Mouse (Mus musculus) lung, adult 2 months (tissue): ENCODE measurements around the gene Ctsw.

Experiments
- CTCF ChIP-seq: fragments of 200-500 bp; IDR thresholded peaks from 2 replicates; pipeline ENCODE4 v1.5.1; 2011; ENCODE audit warnings: mild to moderate bottlenecking, low read length, control low read depth; ENCODE audit not compliant: insufficient read depth
- POLR2A ChIP-seq: fragments of 200-500 bp; IDR thresholded peaks from 2 replicates; pipeline ENCODE4 v1.6.1; 2011; ENCODE audit warnings: low read depth, mild to moderate bottlenecking, control low read depth, low read length, borderline replicate concordance; ENCODE audit errors: extremely low read depth

DNA sequence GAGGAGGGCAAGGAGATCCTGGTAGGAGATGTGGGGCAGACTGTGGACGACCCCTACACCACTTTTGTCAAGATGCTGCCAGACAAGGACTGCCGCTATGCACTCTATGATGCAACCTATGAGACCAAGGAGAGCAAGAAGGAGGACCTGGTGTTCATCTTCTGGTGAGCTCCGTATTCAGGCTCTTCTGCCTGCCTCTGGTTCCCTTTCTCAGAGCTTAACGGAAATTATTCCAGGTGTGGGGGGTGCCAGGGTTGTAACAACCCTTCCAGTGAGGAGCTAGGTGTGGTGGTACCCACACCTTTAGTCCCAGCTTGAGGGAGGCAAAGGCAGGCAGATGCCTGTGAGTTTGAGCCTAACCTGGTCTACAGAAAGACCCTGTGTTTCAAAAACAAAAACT lies 24.3 kb upstream of the Ctsw start:
- TF ChIP-seq POLR2A = no peak
- TF ChIP-seq CTCF = no peak
